Comparison of ENCODE assay signal across 12 mouse cellular contexts in genomic region chr4:135256536-135257450, GRCm38 (mm10). TPM values are rescaled to one million over a fixed set of nuclear protein-coding genes. Genes with fewer than 3 reads are reported as not detected.
A peak's percentile ranks its signal among the peaks of the same experiment; 100 is the strongest.
DNase-seq lines count a peak whose midpoint lies in the region; ATAC-seq and TF ChIP-seq lines count a peak whose summit lies in the region.
"Had no signal": no experiment of that assay in that cellular context is flagged by ENCODE, and none has a peak within 500 bp of the region (broad histone marks: within the 10 kb centered on the region; RNA-seq: fewer than 3 reads in every experiment).

No protein-coding gene starts in this region.

- H3K4me2 ChIP-seq in kidney, postnatal 0 days (ENCODE audit: low read length) = no peak overlapping the region
- peak overlapping the region; percentile 20 for H3K4me2 ChIP-seq in myocyte (ENCODE audit: low read depth)
- no peak overlapping the region for H3K4me2 ChIP-seq in forebrain, embryonic 16.5 days (ENCODE audit: low read length)
- H3K4me2 ChIP-seq: limb, embryonic 15.5 days; midbrain, embryonic 13.5 days had no signal

- H3K9me3 ChIP-seq in kidney, postnatal 0 days (replicated peaks; ENCODE audit: low read length) = no peaks in the 10 kb centered on the region
- H3K9me3 ChIP-seq in forebrain, embryonic 16.5 days (ENCODE audit: control insufficient read depth, low read length) = no peaks in the 10 kb centered on the region
- H3K9me3 ChIP-seq: limb, embryonic 15.5 days; midbrain, embryonic 13.5 days had no signal

- TF ChIP-seq CTCF in kidney, postnatal 0 days (IDR thresholded peaks at IDR 0.05; ENCODE audit: low read depth) = no peak

- no peaks in the 10 kb centered on the region for H3K27me3 ChIP-seq in kidney, postnatal 0 days (ENCODE audit: insufficient read depth, low read length)
- no peaks in the 10 kb centered on the region for H3K27me3 ChIP-seq in myocyte (ENCODE audit: control insufficient read depth, insufficient read depth, insufficient read length)
- H3K27me3 ChIP-seq in forebrain, embryonic 16.5 days (replicated peaks; ENCODE audit: control insufficient read depth, insufficient read depth, low read length) = no peaks in the 10 kb centered on the region
- H3K27me3 ChIP-seq: limb, embryonic 15.5 days; midbrain, embryonic 13.5 days had no signal

- H3K36me3 ChIP-seq in kidney, postnatal 0 days (ENCODE audit: insufficient read depth, low read length) = 0 out of 2 replicates have a peak, but pooled peaks cover 3% of the 10 kb centered on the region
- peaks cover 13% of the 10 kb centered on the region for H3K36me3 ChIP-seq in myocyte (ENCODE audit: control insufficient read depth, insufficient read depth)
- no peaks in the 10 kb centered on the region for H3K36me3 ChIP-seq in forebrain, embryonic 16.5 days (ENCODE audit: control insufficient read depth, insufficient read depth)

- TF ChIP-seq POLR2A in myocyte (IDR thresholded peaks at IDR 0.05; ENCODE audit: insufficient read length, low read depth) = no peak

- peaks cover 96% of the 10 kb centered on the region for H3K79me2 ChIP-seq in myocyte (ENCODE audit: control insufficient read depth, insufficient read depth)

- ATAC-seq in kidney, postnatal 0 days (replicated peaks; ENCODE audit: low FRiP score, low read depth) = no peak
- peak; percentile 51 to 63; a peak in 2 of 4 replicates for ATAC-seq in hematopoietic stem cell, adult 5-6 weeks (replicated peaks in 1 of 2; ENCODE audit: insufficient read depth in 1 of 2, low FRiP score in 2 of 2, low TSS enrichment in 1 of 2, low read depth in 1 of 2, poor library complexity in 2 of 2, severe bottlenecking in 2 of 2)
- no peak for ATAC-seq in forebrain, embryonic 16.5 days
- ATAC-seq: inflammation-experienced regulatory T-cells, adult 6 months; midbrain, embryonic 13.5 days had no signal

- no peak overlapping the region for H3K9ac ChIP-seq in kidney, postnatal 0 days (ENCODE audit: low read depth, low read length)
- no peak overlapping the region for H3K9ac ChIP-seq in forebrain, embryonic 16.5 days (replicated peaks; ENCODE audit: low read depth, low read length)
- H3K9ac ChIP-seq: limb, embryonic 15.5 days; midbrain, embryonic 13.5 days had no signal

- no peak overlapping the region for H3ac ChIP-seq in myocyte (ENCODE audit: control insufficient read depth, insufficient read length)

- no peak overlapping the region for H3K4me3 ChIP-seq in kidney, postnatal 0 days (replicated peaks; ENCODE audit: low read depth, low read length)
- H3K4me3 ChIP-seq in brown adipose tissue, adult 24 weeks (ENCODE audit: insufficient read depth, low read depth, low read length) = no peak overlapping the region
- no peak overlapping the region for H3K4me3 ChIP-seq in myocyte
- no peak overlapping the region for H3K4me3 ChIP-seq in forebrain, embryonic 16.5 days (replicated peaks; ENCODE audit: low read length)
- H3K4me3 ChIP-seq: limb, embryonic 15.5 days; midbrain, embryonic 13.5 days had no signal

- DNase-seq in kidney, postnatal 0 days (ENCODE audit: low spot score) = no peak
- no peak for DNase-seq in kidney, adult 18-20 months
- no peak for DNase-seq in adipocyte (ENCODE audit: low spot score)
- DNase-seq: gastrocnemius, postnatal 36 days; right cerebral cortex, postnatal 25 days had no signal

- H3K4me1 ChIP-seq in kidney, postnatal 0 days (replicated peaks; ENCODE audit: insufficient read depth, low read length) = peaks cover 29% of the 10 kb centered on the region
- peaks cover 41% of the 10 kb centered on the region for H3K4me1 ChIP-seq in brown adipose tissue, adult 24 weeks (ENCODE audit: control insufficient read depth, insufficient read depth, insufficient read length, low read length)
- H3K4me1 ChIP-seq in forebrain, embryonic 16.5 days (replicated peaks; ENCODE audit: control insufficient read depth, insufficient read depth, low read length) = peaks cover 36% of the 10 kb centered on the region

- peak overlapping the region; percentile 31; the same call in 1 of the 2 replicates for H3K27ac ChIP-seq in kidney, postnatal 0 days
- H3K27ac ChIP-seq in brown adipose tissue, adult 24 weeks (replicated peaks; ENCODE audit: low read depth, low read length) = peak overlapping the region; percentile 36
- H3K27ac ChIP-seq in forebrain, embryonic 16.5 days (ENCODE audit: low read length) = no peak overlapping the region

- 88% methylated on average over 11 of the region's 11 CpGs for WGBS in kidney, postnatal 0 days
- 92% methylated on average over 11 of the region's 11 CpGs for WGBS in forebrain, embryonic 16.5 days

TF ChIP-seq in myocyte, 11 proteins besides CTCF, POLR2A, EP300 and RAD21:
- TF ChIP-seq SRF (IDR thresholded peaks at IDR 0.05; ENCODE audit: control insufficient read depth, insufficient read length, low read depth) (no peak), MYOD1 (IDR thresholded peaks at IDR 0.05; ENCODE audit: control insufficient read depth in 1 of 3, insufficient read length in 2 of 3, low read depth in 2 of 3) (no peak), POLR2AphosphoS2 (IDR thresholded peaks at IDR 0.05; ENCODE audit: insufficient read length, low read depth) (no peak), TCF3 (IDR thresholded peaks at IDR 0.05; ENCODE audit: insufficient read length, low read depth) (no peak), CEBPB (IDR thresholded peaks at IDR 0.05; ENCODE audit: insufficient read depth, poor library complexity, severe bottlenecking) (no peak), MYOG (IDR thresholded peaks at IDR 0.05; ENCODE audit: control insufficient read depth in 1 of 3, insufficient read depth in 1 of 3, insufficient read length in 2 of 3, low read depth in 2 of 3) (no peak), TCF12 (IDR thresholded peaks at IDR 0.05; ENCODE audit: insufficient read depth, poor library complexity, severe bottlenecking) (no peak), E2F4 (IDR thresholded peaks at IDR 0.05; ENCODE audit: insufficient read depth) (no peak), MAX (IDR thresholded peaks at IDR 0.05; ENCODE audit: low read depth) (no peak), USF1 (IDR thresholded peaks at IDR 0.05; ENCODE audit: low read depth) (no peak), REST (IDR thresholded peaks at IDR 0.05; ENCODE audit: insufficient read depth, insufficient read length) (no peak)
TF ChIP-seq in myocyte: peak in this region for 0.

RNA-seq across cellular contexts. Expression of gene Clic4, which starts 15.8 kb away (rescaled TPM):
- 147 and 166 TPM in 2 replicates for polyA plus RNA-seq in kidney, postnatal 0 days (2015; fragmentation: Nextera tagmentation; extraction: Ambion mirVana)
- 112 and 125 TPM in 2 replicates for polyA plus RNA-seq in brown adipose tissue, adult 24 weeks (2012; ENCODE audit: insufficient read depth, insufficient read length, missing spikeins)
- 62.0 and 66.9 TPM in 2 replicates for total RNA-seq in hematopoietic stem cell, adult 5-6 weeks (2017)
- polyA plus RNA-seq in myocyte (2012; fragmentation: generic; extraction: Trizol) = 250 TPM
- 97.8 and 125 TPM in 2 replicates for polyA plus RNA-seq in forebrain, embryonic 16.5 days (2015; fragmentation: Nextera tagmentation; extraction: Ambion mirVana)

Comparison
In these comparisons a context has a peak if more than half of its experiments do, and no peak if none do; other contexts are left out.
1. ATAC-seq: peak in hematopoietic stem cell, adult 5-6 weeks (2 of 2); none in kidney, postnatal 0 days (single experiment) and forebrain, embryonic 16.5 days (single experiment).